Mouse (Mus musculus) subcutaneous adipose tissue, adult 2 months (tissue): ENCODE measurements around the gene Psmc4. TPM values are rescaled to one million over a fixed set of nuclear protein-coding genes. Genes with fewer than 3 reads are reported as not detected.

Experiments
- polyA plus RNA-seq: library from polyadenylated mRNA; depleted of rRNA; stranded (reverse); fragments of >200 nt; gene quantifications from 2 replicates; pipeline ENCODE4 v1.2.3, GENCODE M21; 2012; ENCODE audit warnings: low replicate concordance; rRNA removed

Gene Psmc4
- 122 and 149 TPM in 2 replicates for polyA plus RNA-seq

GRCm38 (mm10) chr7:28049476-28050409, at the start of gene Psmc4:
TSS of gene Psmc4 (minus strand) at chr7:28050101.

GRCm38 (mm10) chr7:28070531-28071298, 20.8 kb upstream of the Psmc4 start, which contains the start of gene Fcgbp:
TSS of gene Fcgbp (plus strand) at chr7:28071236.

GRCm38 (mm10) chr7:28013549-28014444, 36.1 kb downstream of the Psmc4 start, which contains the start of gene Zfp850:
TSS of gene Zfp850 (minus strand) at chr7:28014115.

Other genes with a start within 250 kb of the Psmc4 start
- gene Zfp626, start 242.9 kb downstream of the Psmc4 start, polyA plus RNA-seq: 0.86 and 1.5 TPM in 2 replicates
- 0.57 and 1.8 TPM in 2 replicates for gene Zfp59, start 211.5 kb downstream of the Psmc4 start, polyA plus RNA-seq
- 0.97 and 1.5 TPM in 2 replicates for gene Zfp607a, start 192.6 kb downstream of the Psmc4 start, polyA plus RNA-seq
- gene Zfp974, start 120.6 kb downstream of the Psmc4 start, polyA plus RNA-seq: 3.0 and 4.1 TPM in 2 replicates
- 1.8 and 2.8 TPM in 2 replicates for gene Zfp780b, start 70.9 kb downstream of the Psmc4 start, polyA plus RNA-seq
- gene Zfp850, start 36.0 kb downstream of the Psmc4 start, polyA plus RNA-seq: 0.21 and 0.37 TPM in 2 replicates
- 0.53 and 54.2 TPM in 2 replicates for gene Fcgbp, start 21.1 kb upstream of the Psmc4 start, polyA plus RNA-seq
- gene 9530053A07Rik, start 79.4 kb upstream of the Psmc4 start, polyA plus RNA-seq: 0.08 and 0.11 TPM in 2 replicates
- gene Fbl, start 119.6 kb upstream of the Psmc4 start, polyA plus RNA-seq: 25.8 and 84.3 TPM in 2 replicates
- gene Dyrk1b, start 129.4 kb upstream of the Psmc4 start, polyA plus RNA-seq: 41.7 and 43.4 TPM in 2 replicates
- gene Eid2, start 217.8 kb upstream of the Psmc4 start, polyA plus RNA-seq: 4.6 and 9.1 TPM in 2 replicates
- gene Eid2b, start 227.6 kb upstream of the Psmc4 start, polyA plus RNA-seq: 6.6 and 12.9 TPM in 2 replicates
- gene Selenov, start 241.1 kb upstream of the Psmc4 start, polyA plus RNA-seq: 0.14 and 0.33 TPM in 2 replicates